Mouse (Mus musculus): ENCODE results near the gene Hnrnpd. TPM values are rescaled to one million over a fixed set of nuclear protein-coding genes. Genes with fewer than 3 reads are reported as not detected.

The Hnrnpd gene
- polyA plus RNA-seq (2015; fragmentation: Nextera tagmentation; extraction: Ambion mirVana), result 242 and 245 TPM in 2 replicates

- no peaks in the 10 kb centered on the region for H3K27me3 ChIP-seq
- peaks cover 36% of the 10 kb centered on the region for H3K4me1 ChIP-seq
- H3K9me3 ChIP-seq, result no peaks in the 10 kb centered on the region
- peak within 1 kb of the TSS; percentile 58 for H3K4me3 ChIP-seq
- H3K27ac ChIP-seq (replicated peaks), result peak within 1 kb of the TSS; percentile 99
- peak; percentile 97 for ATAC-seq (replicated peaks)
- H3K36me3 ChIP-seq, result no peaks in the 10 kb centered on the region
- H3K9ac ChIP-seq (replicated peaks), result peak within 1 kb of the TSS; percentile 94
- H3K4me2 ChIP-seq (replicated peaks), result peak within 1 kb of the TSS; percentile 68
- WGBS, result under 1% methylated on average over 94 of the region's 97 CpGs
These were observed at the start of gene Hnrnpd, which contains the start of gene 4930524J08Rik for GRCm38 (mm10) chr5:99978699-99979442. Gene Hnrnpd, minus strand, starts transcription at chr5:99978938. Gene 4930524J08Rik, plus strand, starts transcription at chr5:99979061.

DNA sequence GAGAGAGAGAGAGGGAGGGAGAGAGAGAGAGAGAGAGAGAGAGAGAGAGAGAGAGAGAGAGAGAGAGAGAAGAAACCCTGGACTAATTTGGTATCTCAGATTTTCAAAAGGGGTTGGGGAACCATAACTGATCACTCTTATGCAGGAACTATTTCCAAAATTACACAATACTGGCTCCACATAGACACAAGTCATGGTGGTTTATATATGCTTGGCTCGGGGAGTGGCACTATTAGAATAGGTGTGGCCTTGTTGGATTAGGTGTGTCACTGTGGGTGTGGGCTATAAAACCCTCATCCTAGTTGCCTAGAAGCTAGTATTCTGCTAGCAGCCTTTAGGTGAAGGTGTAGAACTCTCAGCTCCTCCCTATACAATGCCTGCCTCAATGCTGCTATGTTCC, 46.1 kb upstream of the Hnrnpd start:
- Histone ChIP-seq H3K4me1 (peaks cover 10% of the 10 kb centered on the region), H3K36me3 (no peaks in the 10 kb centered on the region), H3K9me3 (no peaks in the 10 kb centered on the region), H3K9ac (replicated peaks) (no peak overlapping the region), H3K27ac (replicated peaks) (no peak overlapping the region), H3K4me2 (replicated peaks) (no peak overlapping the region), H3K4me3 (no peak overlapping the region), H3K27me3 (no peaks in the 10 kb centered on the region)
- WGBS, result 92% methylated on average over 1 of the region's 1 CpGs
- ATAC-seq (replicated peaks), result no peak

GRCm38 (mm10) chr5:100024403-100024802, 45.7 kb upstream of the Hnrnpd start:
- ATAC-seq (replicated peaks), result no peak
- Histone ChIP-seq H3K9ac (replicated peaks) (no peak overlapping the region), H3K9me3 (no peaks in the 10 kb centered on the region), H3K4me3 (no peak overlapping the region), H3K4me2 (replicated peaks) (no peak overlapping the region), H3K27me3 (no peaks in the 10 kb centered on the region), H3K27ac (replicated peaks) (no peak overlapping the region), H3K36me3 (no peaks in the 10 kb centered on the region), H3K4me1 (peaks cover 5% of the 10 kb centered on the region)
- 67% methylated on average over 5 of the region's 5 CpGs for WGBS

- Histone ChIP-seq H3K27me3 (no peaks in the 10 kb centered on the region), H3K27ac (replicated peaks) (no peak overlapping the region), H3K9ac (replicated peaks) (no peak overlapping the region), H3K4me1 (no peaks in the 10 kb centered on the region), H3K4me3 (no peak overlapping the region), H3K36me3 (no peaks in the 10 kb centered on the region), H3K9me3 (no peaks in the 10 kb centered on the region), H3K4me2 (replicated peaks) (no peak overlapping the region)
- ATAC-seq (replicated peaks), result no peak
These were observed 41.4 kb upstream of the Hnrnpd start for GRCm38 (mm10) chr5:100020089-100020488.

- no peaks in the 10 kb centered on the region for H3K4me1 ChIP-seq
- WGBS, result 92% methylated on average over 9 of the region's 9 CpGs
- ATAC-seq (replicated peaks), result no peak
These were observed 33.9 kb upstream of the Hnrnpd start for GRCm38 (mm10) chr5:100012599-100012998.

GRCm38 (mm10) chr5:100008485-100008884, 29.7 kb upstream of the Hnrnpd start:
- no peaks in the 10 kb centered on the region for H3K27me3 ChIP-seq
- ATAC-seq (replicated peaks), result no peak
- WGBS, result 54% methylated on average over 3 of the region's 3 CpGs
- no peak overlapping the region for H3K4me2 ChIP-seq (replicated peaks)
- no peaks in the 10 kb centered on the region for H3K36me3 ChIP-seq
- H3K4me3 ChIP-seq, result no peak overlapping the region
- no peaks in the 10 kb centered on the region for H3K4me1 ChIP-seq
- no peaks in the 10 kb centered on the region for H3K9me3 ChIP-seq
- H3K9ac ChIP-seq (replicated peaks), result no peak overlapping the region
- no peak overlapping the region for H3K27ac ChIP-seq (replicated peaks)

More at GRCm38 (mm10) chr5:100012599-100012998, 33.9 kb upstream of the Hnrnpd start:
- no peak overlapping the region for H3K4me3 ChIP-seq
- no peaks in the 10 kb centered on the region for H3K9me3 ChIP-seq
- H3K36me3 ChIP-seq, result no peaks in the 10 kb centered on the region
- H3K27ac ChIP-seq (replicated peaks), result no peak overlapping the region
- H3K27me3 ChIP-seq, result no peaks in the 10 kb centered on the region
- no peak overlapping the region for H3K9ac ChIP-seq (replicated peaks)
- no peak overlapping the region for H3K4me2 ChIP-seq (replicated peaks)

- Histone ChIP-seq H3K27ac (replicated peaks) (no peak overlapping the region), H3K4me1 (no peaks in the 10 kb centered on the region), H3K36me3 (no peaks in the 10 kb centered on the region), H3K9me3 (no peaks in the 10 kb centered on the region), H3K4me3 (no peak overlapping the region), H3K4me2 (replicated peaks) (no peak overlapping the region), H3K27me3 (no peaks in the 10 kb centered on the region), H3K9ac (replicated peaks) (no peak overlapping the region)
- ATAC-seq (replicated peaks), result no peak
- WGBS, result 80% methylated on average over 4 of the region's 4 CpGs
These were observed 28.3 kb upstream of the Hnrnpd start for GRCm38 (mm10) chr5:100007040-100007375.

- Histone ChIP-seq H3K9ac (replicated peaks) (no peak overlapping the region), H3K4me3 (no peak overlapping the region), H3K36me3 (no peaks in the 10 kb centered on the region), H3K4me1 (no peaks in the 10 kb centered on the region), H3K9me3 (no peaks in the 10 kb centered on the region), H3K4me2 (replicated peaks) (no peak overlapping the region), H3K27ac (replicated peaks) (no peak overlapping the region), H3K27me3 (no peaks in the 10 kb centered on the region)
- 92% methylated on average over 4 of the region's 4 CpGs for WGBS
- no peak for ATAC-seq (replicated peaks)
These were observed 27.7 kb upstream of the Hnrnpd start for GRCm38 (mm10) chr5:100006324-100007039.

DNA sequence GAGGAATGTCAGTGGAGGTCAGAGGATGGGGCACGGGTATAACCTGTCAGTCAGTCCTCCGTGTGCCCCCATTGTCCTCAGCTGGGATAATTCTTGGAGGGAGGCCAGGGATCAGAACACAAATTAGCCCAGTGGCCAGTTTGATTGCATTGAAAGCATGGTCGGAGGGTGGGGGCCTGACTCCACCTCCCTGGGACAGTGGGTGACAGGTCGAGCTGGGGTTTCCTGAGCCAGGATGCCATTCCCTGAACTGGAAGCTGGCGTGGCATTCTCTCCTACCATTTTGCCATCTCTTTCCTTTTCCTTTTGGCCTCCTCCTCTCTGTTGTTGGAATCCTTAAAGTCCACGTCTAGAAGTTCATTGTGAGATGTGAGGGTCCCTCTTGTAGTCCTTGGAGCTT, 27.2 kb upstream of the Hnrnpd start:
- no peaks in the 10 kb centered on the region for H3K4me1 ChIP-seq
- H3K9ac ChIP-seq (replicated peaks), result no peak overlapping the region
- no peak for ATAC-seq (replicated peaks)
- no peaks in the 10 kb centered on the region for H3K9me3 ChIP-seq
- no peaks in the 10 kb centered on the region for H3K36me3 ChIP-seq
- H3K4me3 ChIP-seq, result no peak overlapping the region
- no peak overlapping the region for H3K27ac ChIP-seq (replicated peaks)
- no peak overlapping the region for H3K4me2 ChIP-seq (replicated peaks)
- H3K27me3 ChIP-seq, result no peaks in the 10 kb centered on the region
- WGBS, result 76% methylated on average over 6 of the region's 6 CpGs

GRCm38 (mm10) chr5:100005431-100005830, 26.7 kb upstream of the Hnrnpd start:
- Histone ChIP-seq H3K4me3 (no peak overlapping the region), H3K36me3 (no peaks in the 10 kb centered on the region), H3K4me1 (no peaks in the 10 kb centered on the region), H3K9ac (replicated peaks) (no peak overlapping the region), H3K27me3 (no peaks in the 10 kb centered on the region), H3K27ac (replicated peaks) (no peak overlapping the region), H3K4me2 (replicated peaks) (no peak overlapping the region), H3K9me3 (no peaks in the 10 kb centered on the region)
- WGBS, result 62% methylated on average over 3 of the region's 3 CpGs
- no peak for ATAC-seq (replicated peaks)

DNA sequence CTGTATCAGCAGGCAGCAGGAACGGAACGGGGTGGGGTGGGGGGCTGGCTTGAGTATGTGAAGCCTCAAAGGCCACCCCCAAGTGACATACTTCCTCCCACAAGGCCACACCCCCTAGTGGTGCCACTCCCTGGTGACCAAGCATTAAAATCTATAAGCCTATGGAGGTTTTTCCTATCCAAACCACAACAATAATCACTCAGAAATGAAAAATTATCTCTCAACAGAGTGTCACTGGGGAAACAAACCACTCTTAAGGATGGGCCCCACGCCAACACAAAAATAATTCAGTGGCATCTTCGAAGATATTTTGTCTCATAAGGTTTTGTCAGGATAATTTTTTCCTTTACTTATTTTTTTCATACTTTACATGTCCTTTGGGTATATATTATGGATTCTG, 25.2 kb upstream of the Hnrnpd start:
- no peaks in the 10 kb centered on the region for H3K36me3 ChIP-seq
- H3K4me1 ChIP-seq, result no peaks in the 10 kb centered on the region
- H3K4me3 ChIP-seq, result no peak overlapping the region
- H3K9me3 ChIP-seq, result no peaks in the 10 kb centered on the region
- H3K27me3 ChIP-seq, result no peaks in the 10 kb centered on the region
- no peak overlapping the region for H3K4me2 ChIP-seq (replicated peaks)
- H3K9ac ChIP-seq (replicated peaks), result no peak overlapping the region
- WGBS, result 81% methylated on average over 4 of the region's 4 CpGs
- ATAC-seq (replicated peaks), result no peak
- no peak overlapping the region for H3K27ac ChIP-seq (replicated peaks)

- no peaks in the 10 kb centered on the region for H3K27me3 ChIP-seq
- no peaks in the 10 kb centered on the region for H3K36me3 ChIP-seq
- no peak overlapping the region for H3K4me2 ChIP-seq (replicated peaks)
- ATAC-seq (replicated peaks), result no peak
- 52% methylated on average over 8 of the region's 8 CpGs for WGBS
- no peak overlapping the region for H3K27ac ChIP-seq (replicated peaks)
- H3K9me3 ChIP-seq, result no peaks in the 10 kb centered on the region
- no peak overlapping the region for H3K9ac ChIP-seq (replicated peaks)
- H3K4me1 ChIP-seq, result no peaks in the 10 kb centered on the region
- H3K4me3 ChIP-seq, result no peak overlapping the region
These were observed 21.8 kb upstream of the Hnrnpd start for GRCm38 (mm10) chr5:100000500-100000899.
